Mouse (Mus musculus) midbrain, postnatal 0 days (tissue): ENCODE measurements around the gene Gm28043. TPM values are rescaled to one million over a fixed set of nuclear protein-coding genes. Genes with fewer than 3 reads are reported as not detected.

Experiments
- ATAC-seq: fragments of 200-750 bp; cut with Nextera tagmentation; 2 replicates; pipeline ENCODE4 v1.8.0; 2017; ENCODE audit warnings: moderate number of reproducible peaks, mild to moderate bottlenecking, moderate TSS enrichment, moderate library complexity; ENCODE audit not compliant: low FRiP score
- DNase-seq: peaks from one replicate; pipeline ENCODE4 v3.0.0-alpha.2; 2015; ENCODE audit warnings: low spot score
- H3K27ac ChIP-seq: fragments of 300-500 bp; sonication (generic); 2 replicates; pipeline ENCODE4 v1.5.1; 2014; ENCODE audit warnings: low read depth, mild to moderate bottlenecking, low read length, mixed read lengths
- H3K27me3 ChIP-seq: fragments of 300-500 bp; sonication (generic); 2 replicates; pipeline ENCODE4 v1.6.1; 2014; ENCODE audit warnings: low read length, control low read depth, mixed read lengths; ENCODE audit not compliant: insufficient read depth
- H3K36me3 ChIP-seq: fragments of 300-500 bp; sonication (generic); 2 replicates; pipeline ENCODE4 v1.6.1; 2014; ENCODE audit warnings: low read length, control low read depth, mixed read lengths; ENCODE audit not compliant: insufficient read depth
- H3K4me1 ChIP-seq: fragments of 300-500 bp; sonication (generic); 2 replicates; pipeline ENCODE4 v1.6.1; 2014; ENCODE audit warnings: mild to moderate bottlenecking, control low read depth, antibody characterized with exemption, low read length, mixed read lengths; ENCODE audit not compliant: insufficient read depth
- H3K4me2 ChIP-seq: fragments of 300-500 bp; sonication (generic); 2 replicates; pipeline ENCODE4 v1.6.1; 2014; ENCODE audit warnings: low read depth, mild to moderate bottlenecking, low read length, mixed read lengths; ENCODE audit not compliant: poor library complexity, severe bottlenecking
- H3K4me3 ChIP-seq: fragments of 300-500 bp; sonication (generic); 2 replicates; pipeline ENCODE4 v1.5.1; 2014; ENCODE audit warnings: low read depth, mild to moderate bottlenecking, low read length, moderate library complexity
- H3K9ac ChIP-seq: fragments of 300-500 bp; sonication (generic); replicated peaks from 2 replicates; pipeline ENCODE4 v1.6.1; 2014; ENCODE audit warnings: mild to moderate bottlenecking, low read length, moderate library complexity, mixed read lengths; ENCODE audit not compliant: poor library complexity, severe bottlenecking
- H3K9me3 ChIP-seq: fragments of 300-500 bp; sonication (generic); 2 replicates; pipeline ENCODE4 v1.6.1; 2016; ENCODE audit warnings: low read length, control low read depth
- CTCF ChIP-seq: IDR thresholded peaks from 2 replicates; pipeline ENCODE4 v1.5.1; 2016; ENCODE audit warnings: antibody characterized with exemption, mild to moderate bottlenecking
- WGBS: fragments of 180-500 bp; shearing (Covaris S2); extraction: QIAGEN DNeasy Blood & Tissue Kit; methylation state at CpG from one replicate; pipeline ENCODE4 v1.1.7; 2014; 5-methylcytosine and 5-hydroxymethylcytosine counted together
- polyA plus RNA-seq: library from polyadenylated mRNA; unstranded; fragments of >200 nt; fragmentation: Nextera tagmentation; extraction: Ambion mirVana; gene quantifications from 2 replicates; pipeline ENCODE4 v1.2.1, GENCODE M21; 2015
- total RNA-seq: library from RNA; depleted of rRNA; stranded (reverse); fragments of >200 nt; gene quantifications from 2 replicates; pipeline ENCODE4 v1.2.3, GENCODE M21; 2014

The Gm28043 gene
- total and polyA plus RNA-seq, 2 experiments from 2014 or later: 1.7 to 3.8 TPM

GRCm38 (mm10) chr17:29595891-29596770, 18.5 kb upstream of the Gm28043 start:
- H3K27ac ChIP-seq: no peak overlapping the region
- H3K4me2 ChIP-seq: no peak overlapping the region
- H3K36me3 ChIP-seq: peaks cover 48% of the 10 kb centered on the region
- TF ChIP-seq CTCF: no peak
- H3K4me1 ChIP-seq: no peaks in the 10 kb centered on the region
- 76% methylated on average over 15 of the region's 15 CpGs for WGBS
- H3K27me3 ChIP-seq: no peaks in the 10 kb centered on the region
- no peak overlapping the region for H3K4me3 ChIP-seq
- H3K9ac ChIP-seq: no peak overlapping the region
- DNase-seq (no peak), ATAC-seq (no peak)
- no peaks in the 10 kb centered on the region for H3K9me3 ChIP-seq

- DNase-seq (no peak), ATAC-seq (no peak)
- Histone ChIP-seq H3K9ac (no peak overlapping the region), H3K4me1 (no peaks in the 10 kb centered on the region), H3K4me2 (no peak overlapping the region), H3K36me3 (peaks cover 48% of the 10 kb centered on the region), H3K4me3 (no peak overlapping the region), H3K9me3 (no peaks in the 10 kb centered on the region), H3K27me3 (no peaks in the 10 kb centered on the region), H3K27ac (no peak overlapping the region)
- TF ChIP-seq CTCF: no peak
- 76% methylated on average over 13 of the region's 13 CpGs for WGBS
Measured at GRCm38 (mm10) chr17:29596771-29597132, 17.9 kb upstream of the Gm28043 start.

GRCm38 (mm10) chr17:29599051-29599450, 15.6 kb upstream of the Gm28043 start:
- Histone ChIP-seq H3K9ac (no peak overlapping the region), H3K27ac (no peak overlapping the region), H3K27me3 (no peaks in the 10 kb centered on the region), H3K9me3 (no peaks in the 10 kb centered on the region), H3K4me2 (no peak overlapping the region), H3K4me3 (no peak overlapping the region), H3K36me3 (peaks cover 45% of the 10 kb centered on the region), H3K4me1 (no peaks in the 10 kb centered on the region)
- no peak for TF ChIP-seq CTCF
- 92% methylated on average over 14 of the region's 14 CpGs for WGBS
- ATAC-seq: no peak
- no peak for DNase-seq

GRCm38 (mm10) chr17:29599537-29599936, 15.1 kb upstream of the Gm28043 start:
- Histone ChIP-seq H3K9me3 (no peaks in the 10 kb centered on the region), H3K4me2 (no peak overlapping the region), H3K9ac (no peak overlapping the region), H3K27me3 (no peaks in the 10 kb centered on the region), H3K4me1 (no peaks in the 10 kb centered on the region), H3K27ac (no peak overlapping the region), H3K4me3 (no peak overlapping the region), H3K36me3 (peaks cover 44% of the 10 kb centered on the region)
- DNase-seq: no peak
- ATAC-seq: no peak
- TF ChIP-seq CTCF: no peak
- 88% methylated on average over 8 of the region's 8 CpGs for WGBS

- 88% methylated on average over 4 of the region's 4 CpGs for WGBS
- no peak overlapping the region for H3K4me2 ChIP-seq
- DNase-seq (no peak), ATAC-seq (no peak)
- no peaks in the 10 kb centered on the region for H3K27me3 ChIP-seq
- peaks cover 35% of the 10 kb centered on the region for H3K36me3 ChIP-seq
- no peak overlapping the region for H3K4me3 ChIP-seq
- no peak overlapping the region for H3K27ac ChIP-seq
- no peak for TF ChIP-seq CTCF
- H3K4me1 ChIP-seq: no peaks in the 10 kb centered on the region
- H3K9ac ChIP-seq: no peak overlapping the region
- H3K9me3 ChIP-seq: no peaks in the 10 kb centered on the region
Measured at GRCm38 (mm10) chr17:29601391-29601790, 13.3 kb upstream of the Gm28043 start.

- no peak overlapping the region for H3K4me2 ChIP-seq
- no peak overlapping the region for H3K9ac ChIP-seq
- ATAC-seq: 0 out of 2 replicates have a peak, but pooled peaks have one; percentile 35
- peak; percentile 99 for TF ChIP-seq CTCF
- no peaks in the 10 kb centered on the region for H3K27me3 ChIP-seq
- H3K4me3 ChIP-seq: no peak overlapping the region
- peak; percentile 84 for DNase-seq
- H3K27ac ChIP-seq: no peak overlapping the region
- no peaks in the 10 kb centered on the region for H3K4me1 ChIP-seq
- H3K36me3 ChIP-seq: peaks cover 29% of the 10 kb centered on the region
- 19% methylated on average over 6 of the region's 6 CpGs for WGBS
- H3K9me3 ChIP-seq: no peaks in the 10 kb centered on the region
Measured at GRCm38 (mm10) chr17:29603283-29603682, 11.4 kb upstream of the Gm28043 start.
